Mouse (Mus musculus): ENCODE results near the gene Gm5771. TPM values are rescaled to one million over a fixed set of nuclear protein-coding genes. Genes with fewer than 3 reads are reported as not detected.
"Not testable (repeated sequence)": the region's sequence is repeated elsewhere in the genome, so short reads cannot be mapped to it uniquely, and the experiment has no call there.

The Gm5771 gene
- polyA plus RNA-seq (2015; fragmentation: Nextera tagmentation; extraction: Ambion mirVana) = not detected in 2 replicates

DNA sequence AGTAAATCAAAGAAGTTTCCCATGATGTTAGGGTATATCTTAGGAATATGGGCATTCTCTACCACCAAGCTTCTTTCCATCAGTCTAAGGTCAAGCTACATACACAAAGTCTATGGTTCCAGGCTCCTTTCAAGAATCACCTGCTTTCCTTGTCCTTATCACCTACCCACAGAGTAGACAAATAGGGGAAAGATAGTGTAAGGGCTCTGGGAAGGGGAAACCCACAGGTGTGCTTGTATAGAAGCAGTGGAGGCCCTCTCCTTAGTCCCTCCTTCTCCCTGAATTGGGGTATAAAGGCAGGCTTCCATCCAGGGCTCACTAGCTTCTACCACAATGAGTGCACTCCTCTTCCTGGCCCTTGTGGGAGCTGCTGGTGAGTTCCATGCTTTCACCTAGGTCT lies at the start of gene Gm5771:
Gene Gm5771 (plus strand): TSS at position 301 of the 400 bp plus-strand sequence.
- H3K9me3 ChIP-seq (ENCODE audit: control insufficient read depth, low read length); H3K4me2 ChIP-seq (ENCODE audit: low read length); H3K36me3 ChIP-seq (ENCODE audit: control insufficient read depth, insufficient read depth); H3K4me3 ChIP-seq (replicated peaks; ENCODE audit: low read length); H3K9ac ChIP-seq (replicated peaks; ENCODE audit: low read depth, low read length); ATAC-seq; H3K4me1 ChIP-seq (replicated peaks; ENCODE audit: control insufficient read depth, insufficient read depth, low read length); H3K27ac ChIP-seq (ENCODE audit: low read length); H3K27me3 ChIP-seq (replicated peaks; ENCODE audit: control insufficient read depth, insufficient read depth, low read length): not testable (repeated sequence)

GRCm38 (mm10) chr6:41353932-41354331 lies 38.2 kb upstream of the Gm5771 start, which contains the start of gene Try10:
TSS of gene Try10 (plus strand) at chr6:41354105.
- no peaks in the 10 kb centered on the region for H3K27me3 ChIP-seq (replicated peaks; ENCODE audit: control insufficient read depth, insufficient read depth, low read length)
- no peaks in the 10 kb centered on the region for H3K9me3 ChIP-seq (ENCODE audit: control insufficient read depth, low read length)
- H3K36me3 ChIP-seq (ENCODE audit: control insufficient read depth, insufficient read depth) = no peaks in the 10 kb centered on the region
- no peak within 1 kb of the TSS for H3K4me2 ChIP-seq (ENCODE audit: low read length)
- WGBS = 85% methylated on average over 2 of the region's 2 CpGs
- no peak within 1 kb of the TSS for H3K4me3 ChIP-seq (replicated peaks; ENCODE audit: low read length)
- no peak for ATAC-seq
- H3K4me1 ChIP-seq (replicated peaks; ENCODE audit: control insufficient read depth, insufficient read depth, low read length) = no peaks in the 10 kb centered on the region
- H3K27ac ChIP-seq (ENCODE audit: low read length) = no peak within 1 kb of the TSS
- H3K9ac ChIP-seq (replicated peaks; ENCODE audit: low read depth, low read length) = no peak within 1 kb of the TSS

DNA sequence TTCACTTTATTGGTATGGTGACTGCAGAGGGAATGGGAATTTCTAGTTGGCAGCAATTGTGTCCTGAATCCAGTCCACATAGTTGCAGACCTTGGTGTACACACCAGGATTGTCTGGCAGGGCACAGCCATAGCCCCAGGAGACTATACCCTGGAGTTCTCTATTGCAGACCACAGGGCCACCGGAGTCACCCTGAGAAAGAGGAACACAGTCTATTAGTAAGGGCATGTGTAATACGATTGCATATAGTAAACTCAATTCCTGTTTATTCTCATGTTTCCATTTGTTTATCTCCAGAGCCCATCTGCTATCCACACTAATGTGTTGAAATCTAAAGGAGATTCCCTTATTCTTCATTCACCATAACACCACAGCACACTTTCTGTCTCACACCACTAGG lies 18.4 kb upstream of the Gm5771 start:
- H3K27ac ChIP-seq (ENCODE audit: low read length); H3K4me2 ChIP-seq (ENCODE audit: low read length); H3K36me3 ChIP-seq (ENCODE audit: control insufficient read depth, insufficient read depth); H3K9ac ChIP-seq (replicated peaks; ENCODE audit: low read depth, low read length); H3K27me3 ChIP-seq (replicated peaks; ENCODE audit: control insufficient read depth, insufficient read depth, low read length); H3K4me3 ChIP-seq (replicated peaks; ENCODE audit: low read length); H3K9me3 ChIP-seq (ENCODE audit: control insufficient read depth, low read length); ATAC-seq; H3K4me1 ChIP-seq (replicated peaks; ENCODE audit: control insufficient read depth, insufficient read depth, low read length): not testable (repeated sequence)
- 100% methylated on average over 1 of the region's 2 CpGs for WGBS

GRCm38 (mm10) chr6:41377578-41377977 lies 14.6 kb upstream of the Gm5771 start, which contains the start of gene Prss3:
TSS of gene Prss3 (minus strand) at chr6:41377678.
- not testable (repeated sequence) for ATAC-seq; H3K4me1 ChIP-seq (replicated peaks; ENCODE audit: control insufficient read depth, insufficient read depth, low read length); H3K9ac ChIP-seq (replicated peaks; ENCODE audit: low read depth, low read length); H3K4me3 ChIP-seq (replicated peaks; ENCODE audit: low read length); H3K27ac ChIP-seq (ENCODE audit: low read length); H3K4me2 ChIP-seq (ENCODE audit: low read length); H3K36me3 ChIP-seq (ENCODE audit: control insufficient read depth, insufficient read depth); H3K27me3 ChIP-seq (replicated peaks; ENCODE audit: control insufficient read depth, insufficient read depth, low read length); H3K9me3 ChIP-seq (ENCODE audit: control insufficient read depth, low read length)

- no peak overlapping the region for H3K4me2 ChIP-seq (ENCODE audit: low read length)
- no peaks in the 10 kb centered on the region for H3K9me3 ChIP-seq (ENCODE audit: control insufficient read depth, low read length)
- H3K27me3 ChIP-seq (replicated peaks; ENCODE audit: control insufficient read depth, insufficient read depth, low read length) = no peaks in the 10 kb centered on the region
- no peaks in the 10 kb centered on the region for H3K36me3 ChIP-seq (ENCODE audit: control insufficient read depth, insufficient read depth)
- H3K4me1 ChIP-seq (replicated peaks; ENCODE audit: control insufficient read depth, insufficient read depth, low read length) = no peaks in the 10 kb centered on the region
- WGBS = 77% methylated on average over 2 of the region's 2 CpGs
- ATAC-seq = no peak
- H3K27ac ChIP-seq (ENCODE audit: low read length) = no peak overlapping the region
- no peak overlapping the region for H3K4me3 ChIP-seq (replicated peaks; ENCODE audit: low read length)
- H3K9ac ChIP-seq (replicated peaks; ENCODE audit: low read depth, low read length) = no peak overlapping the region
Measured at GRCm38 (mm10) chr6:41386781-41387180, 5.4 kb upstream of the Gm5771 start.

DNA sequence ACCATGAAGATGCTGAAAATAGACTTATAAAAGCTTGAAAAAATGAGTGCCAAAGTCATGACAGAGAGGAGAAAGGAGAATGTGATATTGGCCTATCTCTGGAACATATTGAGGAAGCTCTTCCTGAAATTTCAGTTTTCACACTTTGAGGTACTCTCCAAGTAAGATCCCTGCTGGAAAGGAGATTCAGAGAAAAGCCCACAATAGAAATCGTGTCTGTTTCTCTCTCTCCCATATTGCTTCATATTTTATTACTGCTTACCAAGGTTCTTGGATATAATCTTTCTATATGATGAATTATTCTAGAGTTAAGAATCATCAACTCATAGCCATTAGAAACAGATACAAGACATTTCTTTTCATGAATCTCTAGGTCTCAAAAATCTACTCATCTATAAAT lies 516 bp upstream of the Gm5771 start:
- H3K9me3 ChIP-seq (ENCODE audit: control insufficient read depth, low read length); H3K4me1 ChIP-seq (replicated peaks; ENCODE audit: control insufficient read depth, insufficient read depth, low read length); H3K27ac ChIP-seq (ENCODE audit: low read length); H3K4me3 ChIP-seq (replicated peaks; ENCODE audit: low read length); H3K9ac ChIP-seq (replicated peaks; ENCODE audit: low read depth, low read length); H3K36me3 ChIP-seq (ENCODE audit: control insufficient read depth, insufficient read depth); H3K27me3 ChIP-seq (replicated peaks; ENCODE audit: control insufficient read depth, insufficient read depth, low read length); ATAC-seq; H3K4me2 ChIP-seq (ENCODE audit: low read length): not testable (repeated sequence)
- WGBS = 65% methylated on average over 1 of the region's 1 CpGs

- not testable (repeated sequence) for H3K4me2 ChIP-seq (ENCODE audit: low read length); H3K4me3 ChIP-seq (replicated peaks; ENCODE audit: low read length); H3K4me1 ChIP-seq (replicated peaks; ENCODE audit: control insufficient read depth, insufficient read depth, low read length); H3K27ac ChIP-seq (ENCODE audit: low read length); H3K27me3 ChIP-seq (replicated peaks; ENCODE audit: control insufficient read depth, insufficient read depth, low read length); ATAC-seq; H3K36me3 ChIP-seq (ENCODE audit: control insufficient read depth, insufficient read depth); H3K9me3 ChIP-seq (ENCODE audit: control insufficient read depth, low read length); H3K9ac ChIP-seq (replicated peaks; ENCODE audit: low read depth, low read length)
- WGBS = 100% methylated on average over 2 of the region's 2 CpGs
Measured at GRCm38 (mm10) chr6:41442261-41442660, 50.1 kb downstream of the Gm5771 start.

GRCm38 (mm10) chr6:41446045-41446444 lies 53.9 kb downstream of the Gm5771 start, which contains the start of gene Gm10334:
TSS of gene Gm10334 (minus strand) at chr6:41446145.
- not testable (repeated sequence) for H3K27ac ChIP-seq (ENCODE audit: low read length); ATAC-seq; H3K4me3 ChIP-seq (replicated peaks; ENCODE audit: low read length); H3K4me2 ChIP-seq (ENCODE audit: low read length); H3K4me1 ChIP-seq (replicated peaks; ENCODE audit: control insufficient read depth, insufficient read depth, low read length); H3K9me3 ChIP-seq (ENCODE audit: control insufficient read depth, low read length); H3K36me3 ChIP-seq (ENCODE audit: control insufficient read depth, insufficient read depth); H3K27me3 ChIP-seq (replicated peaks; ENCODE audit: control insufficient read depth, insufficient read depth, low read length); H3K9ac ChIP-seq (replicated peaks; ENCODE audit: low read depth, low read length)
